Mouse (Mus musculus): ENCODE measurements around the gene Thoc6. TPM values are rescaled to one million over a fixed set of nuclear protein-coding genes. Genes with fewer than 3 reads are reported as not detected.
A peak's percentile ranks its signal among the peaks of the same experiment; 100 is the strongest.

Gene Thoc6
- polyA plus RNA-seq, 1 experiment from 2014 or later = 58.1 TPM

- ATAC-seq (ENCODE audit: insufficient number of reproducible peaks, low FRiP score, low TSS enrichment, low read depth) = no peak
- no peak overlapping the region for H3K27ac ChIP-seq (replicated peaks; ENCODE audit: low read depth, low read length)
- no peak overlapping the region for H3K9ac ChIP-seq (ENCODE audit: low read length)
- H3K4me2 ChIP-seq (ENCODE audit: low read depth, severe bottlenecking) = no peak overlapping the region
- no peak for DNase-seq (ENCODE audit: low spot score)
- H3K4me3 ChIP-seq (ENCODE audit: low read depth, low read length) = no peak overlapping the region
- 55% methylated on average over 4 of the region's 4 CpGs for WGBS
- no peaks in the 10 kb centered on the region for H3K9me3 ChIP-seq (ENCODE audit: control insufficient read depth, low read length)
- H3K4me1 ChIP-seq (ENCODE audit: control insufficient read depth, insufficient read depth, low read length) = peaks cover 25% of the 10 kb centered on the region
- H3K36me3 ChIP-seq (ENCODE audit: control insufficient read depth, insufficient read depth, low read length) = no peaks in the 10 kb centered on the region
- H3K27me3 ChIP-seq (ENCODE audit: control insufficient read depth, insufficient read depth, low read length) = peaks cover 49% of the 10 kb centered on the region
These were observed 8.4 kb upstream of the Thoc6 start for GRCm38 (mm10) chr17:23682092-23682491.

- Histone ChIP-seq H3K9me3 (ENCODE audit: control insufficient read depth, low read length) (no peaks in the 10 kb centered on the region), H3K36me3 (ENCODE audit: control insufficient read depth, insufficient read depth, low read length) (no peaks in the 10 kb centered on the region), H3K27ac (replicated peaks; ENCODE audit: low read depth, low read length) (no peak overlapping the region), H3K9ac (ENCODE audit: low read length) (no peak overlapping the region), H3K4me2 (ENCODE audit: low read depth, severe bottlenecking) (no peak overlapping the region), H3K4me3 (ENCODE audit: low read depth, low read length) (no peak overlapping the region), H3K27me3 (ENCODE audit: control insufficient read depth, insufficient read depth, low read length) (peaks cover 57% of the 10 kb centered on the region), H3K4me1 (ENCODE audit: control insufficient read depth, insufficient read depth, low read length) (peaks cover 31% of the 10 kb centered on the region)
- DNase-seq (ENCODE audit: low spot score) (no peak), ATAC-seq (ENCODE audit: insufficient number of reproducible peaks, low FRiP score, low TSS enrichment, low read depth) (no peak)
- WGBS = 65% methylated on average over 10 of the region's 10 CpGs
These were observed 7.4 kb upstream of the Thoc6 start for GRCm38 (mm10) chr17:23681086-23681485.

GRCm38 (mm10) chr17:23680336-23680735 is 6.7 kb upstream of the Thoc6 start:
- no peak overlapping the region for H3K4me3 ChIP-seq (ENCODE audit: low read depth, low read length)
- 70% methylated on average over 9 of the region's 9 CpGs for WGBS
- no peak for ATAC-seq (ENCODE audit: insufficient number of reproducible peaks, low FRiP score, low TSS enrichment, low read depth)
- no peaks in the 10 kb centered on the region for H3K9me3 ChIP-seq (ENCODE audit: control insufficient read depth, low read length)
- H3K4me1 ChIP-seq (ENCODE audit: control insufficient read depth, insufficient read depth, low read length) = peaks cover 37% of the 10 kb centered on the region
- no peak for DNase-seq (ENCODE audit: low spot score)
- H3K27ac ChIP-seq (replicated peaks; ENCODE audit: low read depth, low read length) = no peak overlapping the region
- H3K9ac ChIP-seq (ENCODE audit: low read length) = no peak overlapping the region
- H3K4me2 ChIP-seq (ENCODE audit: low read depth, severe bottlenecking) = peak overlapping the region; percentile 41; the same call in 1 of the 2 replicates
- H3K27me3 ChIP-seq (ENCODE audit: control insufficient read depth, insufficient read depth, low read length) = peaks cover 63% of the 10 kb centered on the region
- H3K36me3 ChIP-seq (ENCODE audit: control insufficient read depth, insufficient read depth, low read length) = no peaks in the 10 kb centered on the region

GRCm38 (mm10) chr17:23679127-23679835 is 5.6 kb upstream of the Thoc6 start, which contains the start of gene Cldn6:
Gene Cldn6, plus strand, starts transcription at chr17:23679249.
- no peaks in the 10 kb centered on the region for H3K9me3 ChIP-seq (ENCODE audit: control insufficient read depth, low read length)
- H3K9ac ChIP-seq (ENCODE audit: low read length) = no peak within 1 kb of the TSS
- DNase-seq (ENCODE audit: low spot score) (peak; percentile 29), ATAC-seq (ENCODE audit: insufficient number of reproducible peaks, low FRiP score, low TSS enrichment, low read depth) (no peak)
- peak within 1 kb of the TSS; percentile 41 for H3K4me2 ChIP-seq (ENCODE audit: low read depth, severe bottlenecking)
- H3K27me3 ChIP-seq (ENCODE audit: control insufficient read depth, insufficient read depth, low read length) = peaks cover 64% of the 10 kb centered on the region
- no peaks in the 10 kb centered on the region for H3K36me3 ChIP-seq (ENCODE audit: control insufficient read depth, insufficient read depth, low read length)
- H3K27ac ChIP-seq (replicated peaks; ENCODE audit: low read depth, low read length) = no peak within 1 kb of the TSS
- WGBS = 3% methylated on average over 36 of the region's 38 CpGs
- peak within 1 kb of the TSS; percentile 23 for H3K4me3 ChIP-seq (ENCODE audit: low read depth, low read length)
- peaks cover 38% of the 10 kb centered on the region for H3K4me1 ChIP-seq (ENCODE audit: control insufficient read depth, insufficient read depth, low read length)

GRCm38 (mm10) chr17:23677236-23677679 is 3.6 kb upstream of the Thoc6 start, which contains the start of gene Tnfrsf12a:
Gene Tnfrsf12a, minus strand, starts transcription at chr17:23677468.
- peak within 1 kb of the TSS; percentile 70 for H3K4me2 ChIP-seq (ENCODE audit: low read depth, severe bottlenecking)
- peaks cover 29% of the 10 kb centered on the region for H3K4me1 ChIP-seq (ENCODE audit: control insufficient read depth, insufficient read depth, low read length)
- peak within 1 kb of the TSS; percentile 39 for H3K4me3 ChIP-seq (ENCODE audit: low read depth, low read length)
- DNase-seq (ENCODE audit: low spot score) (peak; percentile 86), ATAC-seq (ENCODE audit: insufficient number of reproducible peaks, low FRiP score, low TSS enrichment, low read depth) (no peak)
- no peak within 1 kb of the TSS for H3K27ac ChIP-seq (replicated peaks; ENCODE audit: low read depth, low read length)
- no peaks in the 10 kb centered on the region for H3K36me3 ChIP-seq (ENCODE audit: control insufficient read depth, insufficient read depth, low read length)
- H3K9me3 ChIP-seq (ENCODE audit: control insufficient read depth, low read length) = no peaks in the 10 kb centered on the region
- peak within 1 kb of the TSS; percentile 8; the same call in 1 of the 2 replicates for H3K9ac ChIP-seq (ENCODE audit: low read length)
- 1% methylated on average over 34 of the region's 34 CpGs for WGBS
- peaks cover 52% of the 10 kb centered on the region for H3K27me3 ChIP-seq (ENCODE audit: control insufficient read depth, insufficient read depth, low read length)

- H3K4me2 ChIP-seq (ENCODE audit: low read depth, severe bottlenecking) = peak overlapping the region; percentile 70
- peak overlapping the region; percentile 39 for H3K4me3 ChIP-seq (ENCODE audit: low read depth, low read length)
- no peaks in the 10 kb centered on the region for H3K36me3 ChIP-seq (ENCODE audit: control insufficient read depth, insufficient read depth, low read length)
- DNase-seq (ENCODE audit: low spot score) (peak; percentile 52), ATAC-seq (ENCODE audit: insufficient number of reproducible peaks, low FRiP score, low TSS enrichment, low read depth) (no peak)
- peaks cover 48% of the 10 kb centered on the region for H3K27me3 ChIP-seq (ENCODE audit: control insufficient read depth, insufficient read depth, low read length)
- H3K9me3 ChIP-seq (ENCODE audit: control insufficient read depth, low read length) = no peaks in the 10 kb centered on the region
- no peak overlapping the region for H3K27ac ChIP-seq (replicated peaks; ENCODE audit: low read depth, low read length)
- peaks cover 29% of the 10 kb centered on the region for H3K4me1 ChIP-seq (ENCODE audit: control insufficient read depth, insufficient read depth, low read length)
- 1% methylated on average over 36 of the region's 37 CpGs for WGBS
- no peak overlapping the region; the same call in 1 of the 2 replicates for H3K9ac ChIP-seq (ENCODE audit: low read length)
These were observed 2.9 kb upstream of the Thoc6 start for GRCm38 (mm10) chr17:23676473-23677031.

- Histone ChIP-seq H3K4me3 (ENCODE audit: low read depth, low read length) (peak overlapping the region; percentile 39; the same call in 1 of the 2 replicates), H3K4me1 (ENCODE audit: control insufficient read depth, insufficient read depth, low read length) (peaks cover 29% of the 10 kb centered on the region), H3K4me2 (ENCODE audit: low read depth, severe bottlenecking) (peak overlapping the region; percentile 70), H3K9ac (ENCODE audit: low read length) (no peak overlapping the region), H3K9me3 (ENCODE audit: control insufficient read depth, low read length) (no peaks in the 10 kb centered on the region), H3K27me3 (ENCODE audit: control insufficient read depth, insufficient read depth, low read length) (peaks cover 39% of the 10 kb centered on the region), H3K27ac (replicated peaks; ENCODE audit: low read depth, low read length) (no peak overlapping the region), H3K36me3 (ENCODE audit: control insufficient read depth, insufficient read depth, low read length) (no peaks in the 10 kb centered on the region)
- 10% methylated on average over 15 of the region's 15 CpGs for WGBS
- ATAC-seq (ENCODE audit: insufficient number of reproducible peaks, low FRiP score, low TSS enrichment, low read depth) (no peak), DNase-seq (ENCODE audit: low spot score) (peak; percentile 55)
These were observed 2.0 kb upstream of the Thoc6 start for GRCm38 (mm10) chr17:23675564-23676281.

- Histone ChIP-seq H3K27ac (replicated peaks; ENCODE audit: low read depth, low read length) (no peak overlapping the region), H3K4me2 (ENCODE audit: low read depth, severe bottlenecking) (0 out of 2 replicates have a peak overlapping the region, but pooled peaks have one; percentile 70), H3K9ac (ENCODE audit: low read length) (no peak overlapping the region), H3K4me3 (ENCODE audit: low read depth, low read length) (no peak overlapping the region), H3K4me1 (ENCODE audit: control insufficient read depth, insufficient read depth, low read length) (peaks cover 29% of the 10 kb centered on the region), H3K9me3 (ENCODE audit: control insufficient read depth, low read length) (no peaks in the 10 kb centered on the region), H3K27me3 (ENCODE audit: control insufficient read depth, insufficient read depth, low read length) (peaks cover 34% of the 10 kb centered on the region), H3K36me3 (ENCODE audit: control insufficient read depth, insufficient read depth, low read length) (peaks cover under 1% of the 10 kb centered on the region; the same call in 1 of the 2 replicates)
- 26% methylated on average over 5 of the region's 5 CpGs for WGBS
- DNase-seq (ENCODE audit: low spot score) = no peak
- no peak for ATAC-seq (ENCODE audit: insufficient number of reproducible peaks, low FRiP score, low TSS enrichment, low read depth)
These were observed 1.4 kb upstream of the Thoc6 start for GRCm38 (mm10) chr17:23675127-23675526.

All from limb, embryonic 11.5 days (tissue).